Mouse (Mus musculus) bone marrow macrophage, adult 2 months (primary cell): Measurements from ENCODE around the gene Bcam.

Experiments
- CTCF ChIP-seq: IDR thresholded peaks from 2 replicates; pipeline ENCODE4 v1.5.1; 2012; ENCODE audit warnings: low read depth, mild to moderate bottlenecking, low read length, moderate library complexity
- POLR2A ChIP-seq: IDR thresholded peaks from 2 replicates; pipeline ENCODE4 v1.6.1; 2012; ENCODE audit warnings: mild to moderate bottlenecking, low read depth, low read length, borderline replicate concordance

DNA sequence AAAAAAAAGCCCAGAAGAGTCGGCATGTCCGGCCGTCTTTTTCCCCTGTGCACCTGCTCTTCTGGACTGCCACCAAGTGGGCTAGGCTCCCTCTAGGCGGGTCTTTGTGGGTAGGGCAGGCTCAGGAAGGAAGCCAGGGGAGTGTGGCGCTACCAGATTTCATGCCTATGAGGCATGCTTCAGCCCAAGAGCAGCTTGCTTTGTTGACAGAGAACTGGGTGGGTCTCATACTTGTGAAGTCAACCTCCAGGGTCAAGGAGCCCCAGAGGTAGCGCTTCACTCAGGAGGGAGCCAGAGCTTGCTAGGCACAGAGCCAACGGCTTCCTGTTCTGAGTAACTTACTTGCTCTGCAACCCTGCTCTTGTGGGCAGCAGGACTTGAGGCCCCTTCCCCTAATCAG, 17.2 kb downstream of the Bcam start:
- TF ChIP-seq POLR2A (no peak), CTCF (no peak)
